Mouse (Mus musculus): ENCODE data around the gene Sco1. TPM values are rescaled to one million over a fixed set of nuclear protein-coding genes. Genes with fewer than 3 reads are reported as not detected.

The Sco1 gene
- total and polyA plus RNA-seq, 3 experiments = 14.1 to 32.9 TPM; not detected in 1

DNA sequence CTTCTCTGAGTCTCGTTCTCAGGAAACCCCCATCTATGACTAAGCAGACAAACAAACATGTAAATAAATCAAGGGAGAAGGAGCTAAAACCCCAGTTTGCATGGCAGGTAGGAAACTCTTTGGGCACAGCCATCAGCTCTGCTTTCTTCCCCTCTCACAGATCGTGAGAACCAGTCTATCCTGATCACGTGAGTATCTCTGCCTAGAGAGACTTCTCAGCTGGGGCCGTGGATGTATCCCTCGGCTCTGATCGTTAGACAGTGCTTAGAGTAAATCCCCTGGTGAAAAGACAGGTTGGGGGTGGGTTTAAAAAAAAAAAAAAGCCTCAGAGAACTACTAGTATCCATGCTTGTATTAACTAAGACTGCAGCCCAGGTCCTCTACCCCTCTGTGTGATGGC lies 30.8 kb downstream of the Sco1 start:
- Histone ChIP-seq H3K27me3 (ENCODE audit: control insufficient read depth in 1 of 2, insufficient read depth in 2 of 2, low read length in 2 of 2) (no peaks in the 10 kb centered on the region), H3K9ac (ENCODE audit: control insufficient read depth, low read depth, low read length, poor library complexity, severe bottlenecking) (peak overlapping the region; percentile 34), H3K27ac (ENCODE audit: control insufficient read depth, low read depth, low read length) (peak overlapping the region; percentile 2; the same call in 1 of the 2 replicates), H3K36me3 (ENCODE audit: control insufficient read depth in 1 of 2, insufficient read depth in 2 of 2, low read length in 2 of 2) (peaks cover 0 to 2% of the 10 kb centered on the region in 2 experiments; a peak in 1 of 4 replicates), H3K79me2 (ENCODE audit: control insufficient read depth, insufficient read depth, low read length, poor library complexity) (no peaks in the 10 kb centered on the region), H3K9me3 (replicated peaks; ENCODE audit: insufficient read depth, low read length) (no peaks in the 10 kb centered on the region), H3K4me1 (ENCODE audit: control insufficient read depth in 1 of 2, insufficient read depth in 2 of 2, low read length in 2 of 2) (peaks cover 6 to 10% of the 10 kb centered on the region in 2 experiments; a peak in 3 of 4 replicates), H3K4me3 (ENCODE audit: control insufficient read depth in 1 of 2, insufficient read depth in 1 of 2, low read depth in 2 of 2, low read length in 2 of 2) (peak overlapping the region; percentile 43 to 54)
- peak; percentile 47 for DNase-seq (ENCODE audit: low read depth, low spot score)
- TF ChIP-seq MAX (IDR thresholded peaks at IDR 0.05; ENCODE audit: low read length) (no peak), GABPA (IDR thresholded peaks at IDR 0.05; ENCODE audit: low read depth, low read length) (no peak), MXI1 (IDR thresholded peaks at IDR 0.05; ENCODE audit: low read depth, low read length) (no peak), NRF1 (IDR thresholded peaks at IDR 0.05; ENCODE audit: insufficient read depth, low read depth, low read length, poor library complexity, severe bottlenecking) (no peak), RAD21 (IDR thresholded peaks at IDR 0.05; ENCODE audit: low read depth, low read length) (no peak), JUND (IDR thresholded peaks at IDR 0.05; ENCODE audit: low read depth, low read length) (no peak), CHD1 (IDR thresholded peaks at IDR 0.05; ENCODE audit: low read depth, low read length) (no peak), ELF1 (IDR thresholded peaks at IDR 0.05; ENCODE audit: low read depth, low read length) (no peak), MYC (IDR thresholded peaks at IDR 0.05; ENCODE audit: low read depth, low read length) (no peak), CTCF (IDR thresholded peaks at IDR 0.05 in 2 of 3, conservative IDR thresholded peaks at IDR 0.05 in 1 of 3; ENCODE audit: control insufficient read depth in 1 of 3, insufficient read depth in 1 of 3, low read depth in 2 of 3, low read length in 3 of 3, poor library complexity in 1 of 3, severe bottlenecking in 1 of 3) (no peak; a peak in 1 of 6 replicates), TAL1 (IDR thresholded peaks at IDR 0.05; ENCODE audit: low read length) (no peak), ZKSCAN1 (IDR thresholded peaks at IDR 0.05; ENCODE audit: low read depth, low read length) (no peak), RCOR1 (IDR thresholded peaks at IDR 0.05; ENCODE audit: low read depth, low read length) (no peak), ZC3H11A (IDR thresholded peaks at IDR 0.05; ENCODE audit: low read depth, low read length) (no peak), BHLHE40 (IDR thresholded peaks at IDR 0.05; ENCODE audit: borderline replicate concordance, low read depth, low read length) (peak; percentile 76; the same call in 1 of the 2 replicates), POLR2AphosphoS2 (IDR thresholded peaks at IDR 0.05; ENCODE audit: low read length) (no peak), KAT2A (conservative IDR thresholded peaks at IDR 0.05; ENCODE audit: low read depth, low read length) (no peak), POLR2AphosphoS5 (IDR thresholded peaks at IDR 0.05; ENCODE audit: borderline replicate concordance, low read depth, low read length) (no peak), USF1 (IDR thresholded peaks at IDR 0.05; ENCODE audit: low read depth, low read length) (peak; percentile 80), USF2 (IDR thresholded peaks at IDR 0.05; ENCODE audit: borderline replicate concordance in 1 of 2, insufficient read depth in 1 of 2, low read depth in 1 of 2, low read length in 2 of 2) (0 out of 4 replicates have a peak, but pooled peaks of 1 of the 2 experiments have one; percentile 35), TBP (IDR thresholded peaks at IDR 0.05; ENCODE audit: low read depth, low read length) (no peak; the same call in 1 of the 2 replicates), ZNF384 (IDR thresholded peaks at IDR 0.05; ENCODE audit: low read depth, low read length) (0 out of 2 replicates have a peak, but pooled peaks have one; percentile 28), UBTF (IDR thresholded peaks at IDR 0.05; ENCODE audit: borderline replicate concordance, insufficient read depth, low read depth, low read length) (no peak), SMC3 (IDR thresholded peaks at IDR 0.05; ENCODE audit: low read depth, low read length) (no peak), ETS1 (IDR thresholded peaks at IDR 0.05; ENCODE audit: low read depth, low read length) (no peak)

Data from MEL (cell line).